In the genomic region with DNA sequence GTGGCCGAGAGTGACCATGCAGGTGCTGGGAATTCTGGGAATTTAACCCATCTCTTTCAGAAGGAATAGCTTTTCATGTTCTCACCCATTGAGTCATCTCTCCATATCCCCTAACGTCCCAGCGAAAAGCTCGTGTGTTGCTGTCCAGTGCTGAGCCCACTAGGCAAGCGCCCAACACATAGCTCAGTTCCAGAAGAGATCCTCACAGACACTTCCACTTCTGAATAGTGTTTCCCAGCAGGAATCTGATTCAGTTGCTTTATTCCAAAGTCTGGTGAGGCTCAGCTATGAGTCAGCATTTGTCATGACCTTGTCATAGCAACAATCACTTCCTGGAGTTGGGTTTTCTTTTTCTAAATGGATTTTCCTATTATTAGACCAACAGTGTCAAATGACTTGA, we compare ENCODE assay signal across 11 mouse cellular contexts.
A peak's percentile ranks its signal among the peaks of the same experiment; 100 is the strongest.
DNase-seq lines count a peak whose midpoint lies in the region; ATAC-seq and TF ChIP-seq lines count a peak whose summit lies in the region.
"Had no signal": no experiment of that assay in that cellular context is flagged by ENCODE, and none has a peak within 500 bp of the region (broad histone marks: within the 10 kb centered on the region; RNA-seq: fewer than 3 reads in every experiment).

No protein-coding gene starts in this region.

- TF ChIP-seq CTCF in hindbrain, postnatal 0 days (IDR thresholded peaks at IDR 0.05; ENCODE audit: low read depth) = no peak
- TF ChIP-seq CTCF in thymus, adult 2 months (IDR thresholded peaks at IDR 0.05; ENCODE audit: borderline replicate concordance, control insufficient read depth, extremely low read depth, insufficient read depth, low read length, poor library complexity) = no peak

- no peak overlapping the region for H3K4me3 ChIP-seq in hindbrain, postnatal 0 days (ENCODE audit: low read length)
- H3K4me3 ChIP-seq in hindbrain, embryonic 13.5 days = no peak overlapping the region
- no peak overlapping the region for H3K4me3 ChIP-seq in thymus, adult 2 months (ENCODE audit: control insufficient read depth, insufficient read depth, low read length)
- H3K4me3 ChIP-seq: liver, embryonic 15.5 days had no signal

- no peak overlapping the region for H3K9ac ChIP-seq in hindbrain, postnatal 0 days (replicated peaks; ENCODE audit: low read length)
- no peak overlapping the region for H3K9ac ChIP-seq in hindbrain, embryonic 13.5 days
- H3K9ac ChIP-seq: liver, embryonic 15.5 days had no signal

- H3K9me3 ChIP-seq in hindbrain, postnatal 0 days (ENCODE audit: low read length) = no peaks in the 10 kb centered on the region
- no peaks in the 10 kb centered on the region for H3K9me3 ChIP-seq in hindbrain, embryonic 13.5 days
- H3K9me3 ChIP-seq: liver, embryonic 15.5 days had no signal

- TF ChIP-seq POLR2A in thymus, adult 2 months (IDR thresholded peaks at IDR 0.05; ENCODE audit: control insufficient read depth, extremely low read depth, insufficient read depth, low read length, poor library complexity) = no peak

- no peaks in the 10 kb centered on the region for H3K36me3 ChIP-seq in hindbrain, postnatal 0 days (ENCODE audit: insufficient read depth, low read length)
- peaks cover 18% of the 10 kb centered on the region for H3K36me3 ChIP-seq in hindbrain, embryonic 13.5 days
- H3K36me3 ChIP-seq in thymus, adult 2 months (ENCODE audit: control insufficient read depth, insufficient read depth, low read length) = no peaks in the 10 kb centered on the region
- H3K36me3 ChIP-seq: liver, embryonic 15.5 days had no signal

- no peaks in the 10 kb centered on the region for H3K4me1 ChIP-seq in hindbrain, postnatal 0 days (ENCODE audit: insufficient read depth, low read length)
- H3K4me1 ChIP-seq in hindbrain, embryonic 13.5 days (replicated peaks) = no peaks in the 10 kb centered on the region
- no peaks in the 10 kb centered on the region for H3K4me1 ChIP-seq in thymus, adult 2 months (replicated peaks; ENCODE audit: control insufficient read depth, insufficient read depth, low read length)
- H3K4me1 ChIP-seq: liver, embryonic 15.5 days had no signal

- ATAC-seq in hindbrain, postnatal 0 days = peak; percentile 55
- no peak for ATAC-seq in hindbrain, embryonic 13.5 days (ENCODE audit: low FRiP score)

- no peak overlapping the region for H3K27ac ChIP-seq in hindbrain, postnatal 0 days
- H3K27ac ChIP-seq in hindbrain, embryonic 13.5 days = no peak overlapping the region
- H3K27ac ChIP-seq in thymus, adult 2 months (ENCODE audit: control insufficient read depth, insufficient read depth, low read length) = no peak overlapping the region
- H3K27ac ChIP-seq: liver, embryonic 15.5 days had no signal

- no peak overlapping the region for H3K4me2 ChIP-seq in hindbrain, postnatal 0 days (ENCODE audit: low read depth, low read length)
- H3K4me2 ChIP-seq in hindbrain, embryonic 13.5 days = no peak overlapping the region
- H3K4me2 ChIP-seq: liver, embryonic 15.5 days had no signal

- no peaks in the 10 kb centered on the region for H3K27me3 ChIP-seq in hindbrain, postnatal 0 days (ENCODE audit: insufficient read depth, low read length)
- no peaks in the 10 kb centered on the region for H3K27me3 ChIP-seq in hindbrain, embryonic 13.5 days
- no peaks in the 10 kb centered on the region for H3K27me3 ChIP-seq in thymus, adult 2 months (ENCODE audit: control insufficient read depth, insufficient read depth, low read length)
- H3K27me3 ChIP-seq: liver, embryonic 15.5 days had no signal

- WGBS in hindbrain, postnatal 0 days = 54% methylated on average over 5 of the region's 5 CpGs
- WGBS in hindbrain, embryonic 13.5 days = 78% methylated on average over 5 of the region's 5 CpGs
- 89% methylated on average over 5 of the region's 5 CpGs for WGBS in thymus, adult 2 months

- DNase-seq in adrenal gland, adult (ENCODE audit: inconsistent age in 2 of 2, low spot score in 1 of 2) = peak; percentile 36 to 80
- DNase-seq in adrenal gland, postnatal 4 days (ENCODE audit: low spot score in 2 of 2) = no peak
- peak; percentile 32 for DNase-seq in hindbrain, postnatal 0 days (ENCODE audit: low spot score)
- DNase-seq in 3134 (ENCODE audit: extremely low read depth, insufficient read length, low spot score) = peak; percentile 73
- peak; percentile 53 for DNase-seq in adrenal gland, postnatal 14 days
- no peak for DNase-seq in thymus, adult 2 months
- no peak for DNase-seq in B cell, adult 2 months
- DNase-seq: cerebellum, postnatal 14 days; right cerebral cortex, postnatal 4 days had no signal

Comparison
In these comparisons a context has a peak if more than half of its experiments do, and no peak if none do; other contexts are left out.
1. DNase-seq: peak in adrenal gland, adult (2 of 2), hindbrain, postnatal 0 days (single experiment), 3134 (single experiment) and adrenal gland, postnatal 14 days (single experiment); none in adrenal gland, postnatal 4 days (0 of 2), thymus, adult 2 months (single experiment) and B cell, adult 2 months (0 of 2).